Mouse (Mus musculus): ENCODE data around the gene Gm47841.

DNA sequence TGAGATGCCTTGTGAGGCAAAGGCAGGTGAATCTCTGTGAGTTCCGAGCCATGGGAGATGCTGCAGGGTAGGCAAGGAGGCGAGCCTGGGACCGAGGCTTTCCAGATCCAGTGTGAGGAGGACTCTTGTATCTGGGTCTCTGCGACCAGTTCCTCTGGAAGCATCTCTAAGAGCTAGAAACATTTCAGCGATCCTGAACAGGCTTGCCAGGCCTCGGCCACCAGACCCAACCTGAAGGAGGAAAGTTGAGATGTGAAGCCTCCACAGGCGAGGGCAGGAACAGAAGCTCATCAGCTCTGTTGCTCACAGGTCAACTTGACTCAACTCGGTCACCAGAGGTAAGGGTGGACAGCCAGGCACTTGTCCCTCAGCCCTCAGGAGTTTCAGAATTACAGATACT is 44.4 kb upstream of the Gm47841 start:
- TF ChIP-seq CEBPB (IDR thresholded peaks at IDR 0.05; ENCODE audit: low read depth) (no peak), CTCF (IDR thresholded peaks at IDR 0.05; ENCODE audit: control insufficient read depth, insufficient read depth, insufficient read length) (no peak), MYOD1 (IDR thresholded peaks at IDR 0.05; ENCODE audit: control insufficient read depth, insufficient read length, low read depth) (no peak), USF1 (IDR thresholded peaks at IDR 0.05; ENCODE audit: low read depth) (no peak)

Measured in C2C12 (cell line).